Mouse (Mus musculus) midbrain, embryonic 14.5 days (tissue): ENCODE measurements around the gene Hspb9. TPM values are rescaled to one million over a fixed set of nuclear protein-coding genes. Genes with fewer than 3 reads are reported as not detected.

Source experiments
- ATAC-seq: fragments of 200-750 bp; cut with Nextera tagmentation; 2 replicates; pipeline ENCODE4 v1.8.0; 2017; ENCODE audit warnings: moderate number of reproducible peaks, moderate library complexity; ENCODE audit not compliant: low FRiP score, low TSS enrichment
- DNase-seq: peaks from one replicate; pipeline ENCODE4 v3.0.0-alpha.2; 2015
- H3K27ac ChIP-seq: fragments of 300-500 bp; sonication (generic); replicated peaks from 2 replicates; pipeline ENCODE4 v1.5.1; 2014; ENCODE audit warnings: mild to moderate bottlenecking, low read depth, low read length, moderate library complexity
- H3K27me3 ChIP-seq: fragments of 300-500 bp; sonication (generic); 2 replicates; pipeline ENCODE4 v1.6.1; 2014; ENCODE audit warnings: low read length, control low read depth, mixed read lengths; ENCODE audit not compliant: control insufficient read depth, insufficient read depth
- H3K36me3 ChIP-seq: fragments of 300-500 bp; sonication (generic); 2 replicates; pipeline ENCODE4 v1.6.1; 2014; ENCODE audit warnings: low read length, control low read depth; ENCODE audit not compliant: control insufficient read depth, insufficient read depth
- H3K4me1 ChIP-seq: fragments of 300-500 bp; sonication (generic); 2 replicates; pipeline ENCODE4 v1.6.1; 2014; ENCODE audit warnings: mild to moderate bottlenecking, antibody characterized with exemption, low read length, control low read depth; ENCODE audit not compliant: control insufficient read depth, insufficient read depth
- H3K4me2 ChIP-seq: fragments of 300-500 bp; sonication (generic); 2 replicates; pipeline ENCODE4 v1.6.1; 2014; ENCODE audit warnings: mild to moderate bottlenecking, low read length, moderate library complexity
- H3K4me3 ChIP-seq: fragments of 300-500 bp; sonication (generic); replicated peaks from 2 replicates; pipeline ENCODE4 v1.5.1; 2014; ENCODE audit warnings: low read depth, low read length
- H3K9ac ChIP-seq: fragments of 300-500 bp; sonication (generic); replicated peaks from 2 replicates; pipeline ENCODE4 v1.6.1; 2014; ENCODE audit warnings: mild to moderate bottlenecking, low read length, moderate library complexity
- H3K9me3 ChIP-seq: fragments of 300-500 bp; sonication (generic); 2 replicates; pipeline ENCODE4 v1.6.1; 2016; ENCODE audit warnings: low read length, control low read depth, mixed read lengths; ENCODE audit not compliant: control insufficient read depth
- WGBS: fragments of 180-500 bp; shearing (Covaris S2); extraction: QIAGEN DNeasy Blood & Tissue Kit; methylation state at CpG from one replicate; pipeline ENCODE4 v1.1.7; 2014; 5-methylcytosine and 5-hydroxymethylcytosine counted together
- polyA plus RNA-seq: library from polyadenylated mRNA; unstranded; fragments of >200 nt; fragmentation: Nextera tagmentation; extraction: Ambion mirVana; gene quantifications from 2 replicates; pipeline ENCODE4 v1.2.1, GENCODE M21; 2014

Gene Hspb9
- polyA plus RNA-seq, 1 experiment from 2014 or later = 0.70 TPM

DNA sequence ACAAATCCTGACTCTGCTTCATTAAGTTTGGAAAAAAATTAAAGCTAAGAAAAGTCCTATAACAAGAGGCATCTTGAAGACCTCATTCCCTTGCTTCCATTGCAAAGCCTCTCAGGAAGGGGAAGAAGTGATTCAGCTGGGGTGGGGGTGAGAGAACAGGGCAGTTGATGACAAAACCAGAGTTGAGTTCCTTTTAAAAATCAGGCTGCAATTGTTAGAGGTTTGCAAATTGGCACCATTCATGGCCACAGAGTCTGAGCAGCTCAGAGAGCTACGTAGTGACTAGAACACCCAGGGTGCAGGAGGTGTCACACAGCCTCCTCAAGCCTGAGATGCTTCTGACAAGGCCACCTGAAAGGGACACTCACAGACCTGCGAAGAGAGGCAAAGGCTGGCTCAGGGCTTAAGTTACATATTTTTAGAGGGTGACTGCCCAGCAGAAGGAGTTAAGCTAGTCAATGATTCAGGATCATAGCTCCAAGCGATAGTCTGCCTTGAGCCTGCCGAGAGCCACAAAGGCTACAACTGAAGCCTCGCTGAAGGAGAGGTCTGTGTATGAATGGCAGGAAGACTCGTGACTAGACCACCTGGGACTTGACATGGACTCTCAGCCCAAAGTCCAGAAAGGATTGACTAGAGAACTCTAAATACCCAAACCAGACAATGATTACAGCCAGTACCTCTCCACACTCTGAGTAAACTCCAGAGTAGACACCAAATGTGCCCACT is 17.0 kb downstream of the Hspb9 start:
- Histone ChIP-seq H3K4me3 (no peak overlapping the region), H3K9ac (no peak overlapping the region), H3K9me3 (no peaks in the 10 kb centered on the region), H3K27me3 (no peaks in the 10 kb centered on the region), H3K27ac (no peak overlapping the region), H3K4me2 (no peak overlapping the region), H3K4me1 (no peaks in the 10 kb centered on the region), H3K36me3 (peaks cover 24% of the 10 kb centered on the region)
- no peak for ATAC-seq
- 90% methylated on average over 6 of the region's 6 CpGs for WGBS
- DNase-seq = no peak

DNA sequence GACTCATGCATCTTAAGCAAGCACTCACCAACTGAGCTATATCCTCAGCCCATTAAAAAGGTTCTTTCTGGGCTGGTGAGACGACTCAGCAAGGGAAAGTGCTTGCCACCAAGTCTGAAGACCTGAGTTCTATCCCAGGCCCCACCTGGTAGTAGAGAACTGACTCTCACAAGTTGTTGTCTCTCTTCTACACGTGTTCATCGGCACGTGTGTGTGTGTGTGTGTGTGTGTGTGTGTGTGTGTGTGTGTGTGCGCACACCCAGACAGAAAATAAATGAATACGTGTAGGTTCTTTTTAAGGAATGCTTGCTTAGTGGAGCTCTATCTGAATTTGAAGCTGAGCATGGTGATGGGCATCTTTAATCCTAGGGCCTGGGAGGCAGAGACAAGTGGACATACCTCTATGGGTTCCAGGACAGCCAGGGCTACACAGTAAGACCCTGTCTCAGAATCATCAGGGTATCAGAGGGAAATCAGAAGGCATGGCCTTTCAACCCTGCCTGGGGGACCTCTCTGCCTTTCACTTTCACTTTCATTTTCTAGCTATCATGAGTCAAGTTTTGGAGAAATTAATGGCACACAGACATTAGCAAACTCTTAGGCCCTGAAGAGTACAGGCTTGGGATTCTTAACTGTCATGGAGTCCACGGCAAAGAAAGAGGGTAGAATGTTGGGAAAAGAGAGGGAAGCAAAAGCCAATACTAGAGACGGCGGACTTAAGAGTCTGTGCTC is 21.6 kb downstream of the Hspb9 start:
- H3K4me3 ChIP-seq = no peak overlapping the region
- ATAC-seq = no peak
- H3K9me3 ChIP-seq = no peaks in the 10 kb centered on the region
- peaks cover 10% of the 10 kb centered on the region; the same call in 1 of the 2 replicates for H3K36me3 ChIP-seq
- DNase-seq = no peak
- 93% methylated on average over 9 of the region's 9 CpGs for WGBS
- no peak overlapping the region for H3K9ac ChIP-seq
- no peak overlapping the region for H3K4me2 ChIP-seq
- H3K4me1 ChIP-seq = peaks cover 19% of the 10 kb centered on the region
- H3K27ac ChIP-seq = no peak overlapping the region
- no peaks in the 10 kb centered on the region for H3K27me3 ChIP-seq

DNA sequence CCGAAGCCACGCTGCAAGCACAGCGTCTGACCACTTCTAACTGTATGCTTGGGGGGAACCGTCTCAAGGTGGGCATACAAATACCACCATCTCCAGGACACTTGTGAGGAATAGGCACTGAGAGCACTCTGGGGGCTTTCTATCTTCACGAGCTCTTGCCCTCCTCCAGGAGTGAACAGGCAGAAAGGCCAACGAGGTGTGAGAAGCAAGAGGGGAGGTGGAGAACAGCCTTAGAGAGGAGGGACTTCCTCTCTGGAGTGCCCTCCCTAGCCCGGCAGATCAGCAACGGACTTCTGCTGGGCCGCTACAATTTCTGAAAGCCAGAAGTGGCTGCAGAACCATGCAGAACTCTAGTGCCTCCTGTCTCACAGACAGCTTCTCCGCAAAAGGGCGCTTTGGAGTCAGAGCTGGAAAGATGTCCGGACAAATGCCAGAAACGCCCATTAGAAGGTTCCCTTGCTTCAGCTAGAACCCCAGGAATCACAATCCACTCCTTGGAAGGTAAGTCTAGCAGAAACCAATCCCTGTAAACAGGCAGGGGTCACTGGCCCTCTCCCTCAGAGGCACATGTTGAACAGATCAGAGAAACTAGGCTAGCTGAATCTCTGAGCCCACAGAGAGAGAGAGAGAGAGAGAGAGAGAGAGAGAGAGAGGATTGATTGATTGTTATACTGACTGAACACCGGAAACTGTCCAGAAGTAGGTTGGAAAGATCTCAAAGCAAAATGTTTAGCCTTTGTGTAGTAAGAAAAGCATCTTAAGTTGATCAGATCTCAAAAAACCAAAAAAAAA is 22.5 kb downstream of the Hspb9 start:
- Histone ChIP-seq H3K4me2 (peak overlapping the region; percentile 87), H3K36me3 (peaks cover 10% of the 10 kb centered on the region; the same call in 1 of the 2 replicates), H3K4me1 (peaks cover 19% of the 10 kb centered on the region), H3K4me3 (no peak overlapping the region), H3K27ac (no peak overlapping the region), H3K27me3 (no peaks in the 10 kb centered on the region), H3K9ac (no peak overlapping the region), H3K9me3 (no peaks in the 10 kb centered on the region)
- WGBS = 85% methylated on average over 14 of the region's 14 CpGs
- DNase-seq = no peak
- no peak for ATAC-seq

DNA sequence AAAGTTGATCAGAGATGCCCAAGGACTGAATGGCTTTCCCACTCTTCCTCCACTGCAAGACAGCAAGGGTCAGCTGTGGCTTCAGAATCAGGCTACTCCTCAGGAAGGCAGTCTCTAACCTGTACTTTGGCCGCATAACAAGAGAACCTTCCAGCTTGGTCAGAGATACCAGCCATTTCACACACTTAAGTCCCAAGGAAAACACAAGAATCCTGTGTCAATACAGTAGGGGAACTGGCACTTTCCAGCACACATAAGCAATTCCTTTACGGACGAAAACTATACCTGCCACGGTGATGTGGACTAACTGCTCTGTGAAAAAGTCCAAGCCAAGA is 23.1 kb downstream of the Hspb9 start:
- Histone ChIP-seq H3K4me2 (peak overlapping the region; percentile 87), H3K36me3 (peaks cover 14% of the 10 kb centered on the region), H3K27ac (no peak overlapping the region), H3K4me3 (peak overlapping the region; percentile 98; the same call in 1 of the 2 replicates), H3K9ac (peak overlapping the region; percentile 91; the same call in 1 of the 2 replicates), H3K9me3 (no peaks in the 10 kb centered on the region), H3K27me3 (no peaks in the 10 kb centered on the region), H3K4me1 (peaks cover 19% of the 10 kb centered on the region)
- no peak for ATAC-seq
- DNase-seq = no peak
- WGBS = 81% methylated on average over 4 of the region's 4 CpGs

DNA sequence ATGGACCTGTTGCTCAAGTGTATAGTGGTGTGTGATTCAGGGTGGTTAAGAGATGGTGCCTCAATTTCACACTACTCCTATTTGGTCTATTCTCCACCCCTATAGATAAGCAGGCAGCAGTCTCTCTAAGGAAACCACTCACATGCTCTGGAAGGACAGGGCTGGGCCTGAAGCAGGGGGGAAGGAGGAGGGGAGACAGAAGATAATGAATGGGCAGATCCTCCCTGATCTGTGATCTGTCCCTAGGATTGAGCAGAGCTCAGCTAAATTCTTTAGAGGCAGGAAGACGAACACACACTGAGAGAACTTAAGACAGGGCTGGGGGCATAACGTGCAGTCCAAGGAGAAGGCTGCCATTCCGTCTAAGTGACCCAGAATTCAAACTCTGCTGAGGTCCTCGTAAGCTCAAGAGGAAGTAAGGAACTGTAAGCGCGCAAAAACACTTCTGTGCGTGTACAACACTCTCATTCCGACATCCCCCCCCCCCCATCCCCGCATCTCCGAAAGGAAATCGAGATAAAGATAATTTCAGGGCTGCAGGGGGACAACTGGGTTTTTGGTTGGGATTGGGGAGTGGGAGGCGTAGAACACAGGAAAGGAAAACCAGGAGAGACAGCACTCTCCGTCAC is 23.6 kb downstream of the Hspb9 start:
- H3K27me3 ChIP-seq = no peaks in the 10 kb centered on the region
- H3K36me3 ChIP-seq = peaks cover 13% of the 10 kb centered on the region
- peak overlapping the region; percentile 87 for H3K4me2 ChIP-seq
- peak overlapping the region; percentile 91 for H3K9ac ChIP-seq
- 2% methylated on average over 13 of the region's 13 CpGs for WGBS
- H3K4me3 ChIP-seq = peak overlapping the region; percentile 98
- H3K4me1 ChIP-seq = peaks cover 19% of the 10 kb centered on the region
- H3K27ac ChIP-seq = no peak overlapping the region
- no peak for ATAC-seq
- H3K9me3 ChIP-seq = no peaks in the 10 kb centered on the region
- no peak for DNase-seq

DNA sequence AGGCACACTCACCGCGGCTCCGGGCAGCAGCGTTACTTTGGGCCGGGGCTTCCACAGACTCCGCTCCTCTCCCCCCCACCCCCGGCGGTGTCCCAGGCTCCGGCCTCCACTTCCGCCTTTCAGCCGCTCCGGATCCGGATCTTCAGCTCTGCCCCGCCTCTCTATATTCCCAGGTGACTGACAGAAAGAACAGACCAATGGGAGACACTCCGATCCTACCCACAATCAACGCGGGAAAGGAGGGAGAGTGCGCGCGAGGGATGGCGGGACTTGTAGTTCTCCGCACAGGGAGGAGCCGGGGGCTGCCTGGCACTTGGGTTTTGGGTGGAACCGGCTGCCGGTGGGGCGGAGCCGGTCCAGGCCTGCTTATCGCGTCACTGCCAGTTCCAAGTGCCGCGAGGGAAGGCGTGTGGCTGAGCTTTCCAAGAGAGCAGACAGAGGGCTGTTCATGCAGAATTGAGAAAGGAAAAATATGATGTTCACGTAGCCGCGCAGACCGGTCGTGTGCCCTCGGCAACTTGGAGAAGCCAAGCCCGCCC is 24.5 kb downstream of the Hspb9 start, which contains the start of gene Rab5c:
Gene Rab5c, minus strand, starts transcription at position 150 of the 539 bp plus-strand sequence.
- ATAC-seq (peak; percentile 98), DNase-seq (peak; percentile 98)
- H3K9ac ChIP-seq = peak within 1 kb of the TSS; percentile 91
- under 1% methylated on average over 39 of the region's 39 CpGs for WGBS
- H3K9me3 ChIP-seq = no peaks in the 10 kb centered on the region
- peaks cover 11% of the 10 kb centered on the region for H3K36me3 ChIP-seq
- no peaks in the 10 kb centered on the region for H3K27me3 ChIP-seq
- H3K4me2 ChIP-seq = peak within 1 kb of the TSS; percentile 87
- H3K4me3 ChIP-seq = peak within 1 kb of the TSS; percentile 98
- peak within 1 kb of the TSS; percentile 85 for H3K27ac ChIP-seq
- H3K4me1 ChIP-seq = peaks cover 19% of the 10 kb centered on the region

DNA sequence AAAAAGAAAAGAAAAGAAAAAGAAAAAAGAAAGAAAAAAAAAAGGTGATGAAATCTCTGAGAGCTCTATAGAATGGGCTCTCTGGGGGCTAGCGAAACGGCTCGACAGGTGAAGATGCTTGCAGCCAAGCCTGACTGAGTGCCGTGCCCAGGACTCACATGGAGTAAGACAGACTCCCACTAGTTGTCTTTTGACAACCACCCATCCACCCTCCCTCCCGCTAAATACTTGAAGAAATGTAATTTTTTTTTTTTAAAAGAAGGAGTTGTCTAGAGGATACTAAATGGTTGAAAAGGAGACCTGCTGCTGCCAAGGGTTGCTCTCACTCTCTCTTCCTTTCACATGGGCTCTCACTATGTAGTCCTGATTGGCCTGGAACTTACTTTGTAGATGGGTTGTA is 25.1 kb downstream of the Hspb9 start:
- peak overlapping the region; percentile 98 for H3K4me3 ChIP-seq
- no peaks in the 10 kb centered on the region for H3K27me3 ChIP-seq
- peaks cover 19% of the 10 kb centered on the region for H3K4me1 ChIP-seq
- peak overlapping the region; percentile 69 for H3K4me2 ChIP-seq
- WGBS = 16% methylated on average over 5 of the region's 5 CpGs
- no peak for DNase-seq
- H3K36me3 ChIP-seq = peaks cover 13% of the 10 kb centered on the region
- no peak for ATAC-seq
- H3K27ac ChIP-seq = peak overlapping the region; percentile 85
- peak overlapping the region; percentile 64 for H3K9ac ChIP-seq
- H3K9me3 ChIP-seq = no peaks in the 10 kb centered on the region

DNA sequence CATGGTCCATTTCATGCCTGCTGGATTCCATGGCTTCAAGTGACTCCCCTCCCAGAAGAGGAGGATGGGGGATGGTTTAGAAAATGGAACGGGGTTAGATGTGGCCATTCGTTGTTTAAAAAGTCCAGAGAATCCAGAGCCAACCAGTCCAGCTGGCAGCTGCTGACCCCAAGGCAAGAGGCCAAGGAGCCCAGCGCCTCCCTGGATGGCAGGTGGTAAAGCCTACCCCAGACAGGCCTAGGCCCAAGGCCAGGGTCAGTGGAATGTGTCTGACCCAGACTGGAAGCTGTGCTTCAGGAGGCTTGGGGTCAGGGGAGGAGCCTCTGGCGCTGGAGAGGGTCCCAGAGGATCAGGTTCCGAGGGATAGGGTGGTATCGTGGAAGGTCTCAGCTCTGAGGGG is 27.7 kb downstream of the Hspb9 start:
- no peak overlapping the region for H3K9ac ChIP-seq
- H3K9me3 ChIP-seq = no peaks in the 10 kb centered on the region
- H3K4me1 ChIP-seq = peaks cover 14% of the 10 kb centered on the region
- H3K4me2 ChIP-seq = no peak overlapping the region
- H3K27ac ChIP-seq = no peak overlapping the region
- no peaks in the 10 kb centered on the region for H3K27me3 ChIP-seq
- peaks cover 22% of the 10 kb centered on the region for H3K36me3 ChIP-seq
- H3K4me3 ChIP-seq = no peak overlapping the region
- no peak for DNase-seq
- WGBS = 71% methylated on average over 6 of the region's 6 CpGs
- no peak for ATAC-seq
